Mouse (Mus musculus): Measurements from ENCODE around the gene Rora. TPM values are rescaled to one million over a fixed set of nuclear protein-coding genes. Genes with fewer than 3 reads are reported as not detected.

Rora gene
- total and polyA plus RNA-seq, 2 experiments, result 11.3 to 30.8 TPM

DNA sequence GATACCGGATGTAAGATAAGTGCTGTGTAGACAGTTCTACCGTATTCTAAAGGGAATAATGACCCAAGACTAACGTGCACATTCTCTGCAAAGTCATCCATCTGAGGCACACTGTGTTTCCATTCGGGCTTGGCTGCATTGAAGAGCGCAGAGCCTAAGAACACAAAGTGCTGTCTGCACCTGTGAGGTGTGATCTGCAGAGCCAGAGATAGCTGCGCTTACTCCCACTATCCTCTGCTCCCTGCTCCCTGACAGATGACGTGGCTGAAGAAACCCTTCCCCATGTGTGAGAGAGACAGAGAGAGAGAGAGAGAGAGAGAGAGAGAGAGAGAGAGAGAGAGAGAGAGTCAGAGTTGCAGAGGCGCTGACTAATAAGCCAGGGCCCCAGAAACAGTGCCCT is 392.3 kb downstream of the Rora start:
- no peaks in the 10 kb centered on the region for H3K27me3 ChIP-seq (ENCODE audit: control insufficient read depth, insufficient read depth, low read length)
- WGBS, result 97% methylated on average over 8 of the region's 8 CpGs
- no peaks in the 10 kb centered on the region for H3K36me3 ChIP-seq (ENCODE audit: control insufficient read depth, insufficient read depth, low read length)
- no peaks in the 10 kb centered on the region for H3K79me2 ChIP-seq (ENCODE audit: control insufficient read depth, insufficient read depth, low read length)
- no peak for TF ChIP-seq CTCF (IDR thresholded peaks at IDR 0.05; ENCODE audit: low read depth, low read length)
- TF ChIP-seq POLR2A (IDR thresholded peaks at IDR 0.05; ENCODE audit: extremely low read depth, insufficient read depth, low read length), result no peak
- H3K27ac ChIP-seq (replicated peaks; ENCODE audit: insufficient read depth, low read depth, low read length), result no peak overlapping the region
- H3K4me3 ChIP-seq (ENCODE audit: insufficient read depth, low read depth, low read length), result no peak overlapping the region
- peaks cover 2% of the 10 kb centered on the region; the same call in 1 of the 2 replicates for H3K4me1 ChIP-seq (ENCODE audit: control insufficient read depth, insufficient read depth, low read length)
- no peak overlapping the region for H3K9ac ChIP-seq (ENCODE audit: low read depth, low read length)
- no peak for DNase-seq (ENCODE audit: extremely low read depth, low read depth, low spot score)

DNA sequence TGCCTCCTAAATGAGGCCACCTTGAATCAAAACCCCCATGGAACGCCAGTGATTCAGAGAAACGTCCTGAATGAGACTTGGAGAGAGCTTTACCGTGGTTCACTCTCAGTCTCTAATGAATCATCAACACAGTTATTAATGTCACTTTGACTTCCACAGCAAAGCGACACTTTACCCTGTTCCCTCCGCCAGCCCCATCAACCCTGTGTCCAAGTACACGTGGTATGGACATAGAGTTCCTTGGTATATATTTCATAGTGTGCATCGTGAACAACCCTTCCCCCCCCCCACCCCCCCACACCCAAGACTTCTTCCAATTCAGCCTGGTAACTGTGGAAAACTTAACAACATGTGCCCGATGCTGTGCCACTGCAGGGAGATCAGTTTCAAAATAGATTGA is 397.3 kb downstream of the Rora start:
- H3K27ac ChIP-seq (replicated peaks; ENCODE audit: insufficient read depth, low read depth, low read length), result no peak overlapping the region
- 91% methylated on average over 8 of the region's 8 CpGs for WGBS
- H3K79me2 ChIP-seq (ENCODE audit: control insufficient read depth, insufficient read depth, low read length), result no peaks in the 10 kb centered on the region
- H3K9ac ChIP-seq (ENCODE audit: low read depth, low read length), result no peak overlapping the region
- no peaks in the 10 kb centered on the region for H3K36me3 ChIP-seq (ENCODE audit: control insufficient read depth, insufficient read depth, low read length)
- H3K4me1 ChIP-seq (ENCODE audit: control insufficient read depth, insufficient read depth, low read length), result peaks cover 6% of the 10 kb centered on the region
- TF ChIP-seq POLR2A (IDR thresholded peaks at IDR 0.05; ENCODE audit: extremely low read depth, insufficient read depth, low read length) (no peak), CTCF (IDR thresholded peaks at IDR 0.05; ENCODE audit: low read depth, low read length) (no peak)
- no peak overlapping the region for H3K4me3 ChIP-seq (ENCODE audit: insufficient read depth, low read depth, low read length)
- DNase-seq (ENCODE audit: extremely low read depth, low read depth, low spot score), result no peak
- no peaks in the 10 kb centered on the region for H3K27me3 ChIP-seq (ENCODE audit: control insufficient read depth, insufficient read depth, low read length)

GRCm38 (mm10) chr9:69051890-69052289 is 398.3 kb downstream of the Rora start:
- 85% methylated on average over 5 of the region's 5 CpGs for WGBS
- Histone ChIP-seq H3K36me3 (ENCODE audit: control insufficient read depth, insufficient read depth, low read length) (no peaks in the 10 kb centered on the region), H3K9ac (ENCODE audit: low read depth, low read length) (no peak overlapping the region), H3K4me1 (ENCODE audit: control insufficient read depth, insufficient read depth, low read length) (peaks cover 6% of the 10 kb centered on the region), H3K27ac (replicated peaks; ENCODE audit: insufficient read depth, low read depth, low read length) (no peak overlapping the region), H3K27me3 (ENCODE audit: control insufficient read depth, insufficient read depth, low read length) (no peaks in the 10 kb centered on the region), H3K4me3 (ENCODE audit: insufficient read depth, low read depth, low read length) (no peak overlapping the region), H3K79me2 (ENCODE audit: control insufficient read depth, insufficient read depth, low read length) (no peaks in the 10 kb centered on the region)
- no peak for TF ChIP-seq POLR2A (IDR thresholded peaks at IDR 0.05; ENCODE audit: extremely low read depth, insufficient read depth, low read length)
- no peak for TF ChIP-seq CTCF (IDR thresholded peaks at IDR 0.05; ENCODE audit: low read depth, low read length)
- no peak for DNase-seq (ENCODE audit: extremely low read depth, low read depth, low spot score)

- H3K27me3 ChIP-seq (ENCODE audit: control insufficient read depth, insufficient read depth, low read length), result no peaks in the 10 kb centered on the region
- peaks cover 6% of the 10 kb centered on the region for H3K4me1 ChIP-seq (ENCODE audit: control insufficient read depth, insufficient read depth, low read length)
- TF ChIP-seq CTCF (IDR thresholded peaks at IDR 0.05; ENCODE audit: low read depth, low read length) (no peak), POLR2A (IDR thresholded peaks at IDR 0.05; ENCODE audit: extremely low read depth, insufficient read depth, low read length) (no peak)
- H3K36me3 ChIP-seq (ENCODE audit: control insufficient read depth, insufficient read depth, low read length), result no peaks in the 10 kb centered on the region
- H3K27ac ChIP-seq (replicated peaks; ENCODE audit: insufficient read depth, low read depth, low read length), result no peak overlapping the region
- H3K4me3 ChIP-seq (ENCODE audit: insufficient read depth, low read depth, low read length), result no peak overlapping the region
- DNase-seq (ENCODE audit: extremely low read depth, low read depth, low spot score), result peak; percentile 87
- no peaks in the 10 kb centered on the region for H3K79me2 ChIP-seq (ENCODE audit: control insufficient read depth, insufficient read depth, low read length)
- H3K9ac ChIP-seq (ENCODE audit: low read depth, low read length), result no peak overlapping the region
- 41% methylated on average over 5 of the region's 5 CpGs for WGBS
Observed at GRCm38 (mm10) chr9:69055302-69055701, 401.7 kb downstream of the Rora start.

- no peak overlapping the region for H3K4me3 ChIP-seq (ENCODE audit: insufficient read depth, low read depth, low read length)
- no peak overlapping the region for H3K27ac ChIP-seq (replicated peaks; ENCODE audit: insufficient read depth, low read depth, low read length)
- H3K79me2 ChIP-seq (ENCODE audit: control insufficient read depth, insufficient read depth, low read length), result no peaks in the 10 kb centered on the region
- no peaks in the 10 kb centered on the region for H3K4me1 ChIP-seq (ENCODE audit: control insufficient read depth, insufficient read depth, low read length)
- TF ChIP-seq CTCF (IDR thresholded peaks at IDR 0.05; ENCODE audit: low read depth, low read length) (no peak), POLR2A (IDR thresholded peaks at IDR 0.05; ENCODE audit: extremely low read depth, insufficient read depth, low read length) (no peak)
- H3K9ac ChIP-seq (ENCODE audit: low read depth, low read length), result no peak overlapping the region
- DNase-seq (ENCODE audit: extremely low read depth, low read depth, low spot score), result no peak
- no peaks in the 10 kb centered on the region for H3K27me3 ChIP-seq (ENCODE audit: control insufficient read depth, insufficient read depth, low read length)
- WGBS, result 85% methylated on average over 15 of the region's 15 CpGs
- H3K36me3 ChIP-seq (ENCODE audit: control insufficient read depth, insufficient read depth, low read length), result no peaks in the 10 kb centered on the region
Observed at GRCm38 (mm10) chr9:69071203-69071867, 417.7 kb downstream of the Rora start.

DNA sequence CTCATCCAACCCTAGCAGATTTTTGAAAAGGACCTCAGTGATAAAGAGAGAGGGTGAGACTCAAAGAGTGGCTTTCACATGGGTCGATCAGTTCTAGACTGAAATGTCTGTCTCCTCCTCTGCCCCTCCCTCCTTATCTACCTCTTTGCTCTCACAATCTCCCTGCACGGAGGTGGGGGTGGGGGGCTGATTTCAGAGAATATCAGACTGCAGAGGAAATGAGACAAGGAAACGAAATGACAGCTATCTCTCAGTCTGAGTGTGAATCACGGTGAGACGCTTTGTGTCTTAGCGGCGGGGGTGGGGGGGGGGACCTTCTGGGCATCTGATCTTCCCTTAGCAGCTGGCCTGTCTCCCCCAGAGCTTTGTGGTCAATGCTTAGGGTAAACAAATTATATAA is 419.7 kb downstream of the Rora start:
- Histone ChIP-seq H3K9ac (ENCODE audit: low read depth, low read length) (no peak overlapping the region), H3K4me1 (ENCODE audit: control insufficient read depth, insufficient read depth, low read length) (no peaks in the 10 kb centered on the region), H3K27ac (replicated peaks; ENCODE audit: insufficient read depth, low read depth, low read length) (no peak overlapping the region), H3K79me2 (ENCODE audit: control insufficient read depth, insufficient read depth, low read length) (no peaks in the 10 kb centered on the region), H3K27me3 (ENCODE audit: control insufficient read depth, insufficient read depth, low read length) (no peaks in the 10 kb centered on the region), H3K36me3 (ENCODE audit: control insufficient read depth, insufficient read depth, low read length) (no peaks in the 10 kb centered on the region), H3K4me3 (ENCODE audit: insufficient read depth, low read depth, low read length) (no peak overlapping the region)
- no peak for DNase-seq (ENCODE audit: extremely low read depth, low read depth, low spot score)
- WGBS, result 75% methylated on average over 7 of the region's 7 CpGs
- TF ChIP-seq POLR2A (IDR thresholded peaks at IDR 0.05; ENCODE audit: extremely low read depth, insufficient read depth, low read length) (no peak), CTCF (IDR thresholded peaks at IDR 0.05; ENCODE audit: low read depth, low read length) (no peak)
